Comparison of ENCODE assay signal across 10 mouse cellular contexts in genomic region chr11:53707718-53708009, GRCm38 (mm10). TPM values are rescaled to one million over a fixed set of nuclear protein-coding genes. Genes with fewer than 3 reads are reported as not detected.
DNase-seq lines count a peak whose midpoint lies in the region; ATAC-seq lines count a peak whose summit lies in the region.
"Had no signal": no experiment of that assay in that cellular context is flagged by ENCODE, and none has a peak within 500 bp of the region (broad histone marks: within the 10 kb centered on the region; RNA-seq: fewer than 3 reads in every experiment).

No protein-coding gene starts in this region.

- H3K4me3 ChIP-seq in kidney, embryonic 14.5 days (ENCODE audit: low read length), result peak overlapping the region; percentile 81
- H3K4me3 ChIP-seq in brown adipose tissue, adult 24 weeks (ENCODE audit: insufficient read depth, low read depth, low read length), result peak overlapping the region; percentile 84
- peak overlapping the region; percentile 68 for H3K4me3 ChIP-seq in hindbrain, embryonic 15.5 days
- H3K4me3 ChIP-seq in midbrain, embryonic 15.5 days, result peak overlapping the region; percentile 82

- peak overlapping the region; percentile 83; the same call in 1 of the 2 replicates for H3K27ac ChIP-seq in kidney, embryonic 14.5 days (ENCODE audit: low read depth, low read length)
- H3K27ac ChIP-seq in brown adipose tissue, adult 24 weeks (replicated peaks; ENCODE audit: low read depth, low read length), result no peak overlapping the region
- H3K27ac ChIP-seq in hindbrain, embryonic 15.5 days (replicated peaks), result no peak overlapping the region
- no peak overlapping the region for H3K27ac ChIP-seq in midbrain, embryonic 15.5 days

- ATAC-seq in kidney, embryonic 14.5 days (ENCODE audit: low FRiP score, low TSS enrichment), result no peak
- ATAC-seq in hindbrain, embryonic 15.5 days (ENCODE audit: low FRiP score, low read depth), result no peak
- ATAC-seq in midbrain, embryonic 15.5 days (replicated peaks), result no peak

- no peak for DNase-seq in kidney, postnatal 14 days
- no peak for DNase-seq in adrenal gland, adult 18-20 months (ENCODE audit: low spot score in 2 of 2)
- no peak for DNase-seq in embryo, embryonic 11 days
- DNase-seq in frontal cortex, postnatal 14 days (ENCODE audit: low spot score in 2 of 2), result no peak

- H3K9me3 ChIP-seq in kidney, embryonic 14.5 days (ENCODE audit: control insufficient read depth, low read length), result no peaks in the 10 kb centered on the region
- no peaks in the 10 kb centered on the region for H3K9me3 ChIP-seq in hindbrain, embryonic 15.5 days
- H3K9me3 ChIP-seq in midbrain, embryonic 15.5 days, result no peaks in the 10 kb centered on the region

- H3K4me2 ChIP-seq in kidney, embryonic 14.5 days (replicated peaks; ENCODE audit: low read depth, low read length), result peak overlapping the region; percentile 83
- peak overlapping the region; percentile 88 for H3K4me2 ChIP-seq in hindbrain, embryonic 15.5 days
- H3K4me2 ChIP-seq in midbrain, embryonic 15.5 days, result peak overlapping the region; percentile 98

- 86% methylated on average over 3 of the region's 3 CpGs for WGBS in kidney, embryonic 14.5 days
- WGBS in hindbrain, embryonic 15.5 days, result 74% methylated on average over 3 of the region's 3 CpGs
- 84% methylated on average over 3 of the region's 3 CpGs for WGBS in midbrain, embryonic 15.5 days

- no peaks in the 10 kb centered on the region for H3K27me3 ChIP-seq in kidney, embryonic 14.5 days (ENCODE audit: control insufficient read depth, insufficient read depth, low read length)
- H3K27me3 ChIP-seq in hindbrain, embryonic 15.5 days, result no peaks in the 10 kb centered on the region
- H3K27me3 ChIP-seq in midbrain, embryonic 15.5 days (replicated peaks), result no peaks in the 10 kb centered on the region
- H3K27me3 ChIP-seq: Patski had no signal

- H3K4me1 ChIP-seq in kidney, embryonic 14.5 days (ENCODE audit: control insufficient read depth, insufficient read depth, low read length), result peaks cover 4% of the 10 kb centered on the region; the same call in 1 of the 2 replicates
- no peaks in the 10 kb centered on the region for H3K4me1 ChIP-seq in brown adipose tissue, adult 24 weeks (ENCODE audit: control insufficient read depth, insufficient read depth, insufficient read length, low read length)
- H3K4me1 ChIP-seq in hindbrain, embryonic 15.5 days (replicated peaks), result peaks cover 5% of the 10 kb centered on the region
- H3K4me1 ChIP-seq in midbrain, embryonic 15.5 days, result peaks cover 8% of the 10 kb centered on the region; the same call in 1 of the 2 replicates

- H3K9ac ChIP-seq in kidney, embryonic 14.5 days (ENCODE audit: low read depth, low read length), result peak overlapping the region; percentile 82; the same call in 1 of the 2 replicates
- 0 out of 2 replicates have a peak overlapping the region, but pooled peaks have one; percentile 60 for H3K9ac ChIP-seq in hindbrain, embryonic 15.5 days
- no peak overlapping the region for H3K9ac ChIP-seq in midbrain, embryonic 15.5 days

- peaks cover 8% of the 10 kb centered on the region; the same call in 1 of the 2 replicates for H3K36me3 ChIP-seq in kidney, embryonic 14.5 days (ENCODE audit: control insufficient read depth, insufficient read depth, low read length)
- no peaks in the 10 kb centered on the region for H3K36me3 ChIP-seq in hindbrain, embryonic 15.5 days
- no peaks in the 10 kb centered on the region for H3K36me3 ChIP-seq in midbrain, embryonic 15.5 days (replicated peaks)

RNA-seq across cellular contexts. Expression of gene Rad50, which starts 0.5 kb away (rescaled TPM):
- polyA plus RNA-seq in kidney, embryonic 14.5 days (2014; fragmentation: Nextera tagmentation; extraction: Ambion mirVana), result 18.3 and 26.4 TPM in 2 replicates
- polyA plus RNA-seq in brown adipose tissue, adult 24 weeks (2012; ENCODE audit: insufficient read depth, insufficient read length, missing spikeins), result 3.9 and 4.8 TPM in 2 replicates
- 12.2 and 12.3 TPM in 2 replicates for polyA plus RNA-seq in hindbrain, embryonic 15.5 days (2015; fragmentation: Nextera tagmentation; extraction: Ambion mirVana)
- polyA plus RNA-seq in midbrain, embryonic 15.5 days (2015; fragmentation: Nextera tagmentation; extraction: Ambion mirVana), result 10.5 and 11.5 TPM in 2 replicates
- 10 to 100 TPM in 1 of 2 experiments, 1 to 10 TPM in 1; 8.3 to 12.0 TPM for total RNA-seq in adrenal gland, adult 18-20 months (2021)

RNA-seq across cellular contexts. Expression of gene Il5, which starts 12.9 kb away (rescaled TPM):
- polyA plus RNA-seq in kidney, embryonic 14.5 days (2014; fragmentation: Nextera tagmentation; extraction: Ambion mirVana), result not detected in 2 replicates
- not detected in 2 replicates for polyA plus RNA-seq in brown adipose tissue, adult 24 weeks (2012; ENCODE audit: insufficient read depth, insufficient read length, missing spikeins)
- polyA plus RNA-seq in hindbrain, embryonic 15.5 days (2015; fragmentation: Nextera tagmentation; extraction: Ambion mirVana), result not detected in 2 replicates
- polyA plus RNA-seq in midbrain, embryonic 15.5 days (2015; fragmentation: Nextera tagmentation; extraction: Ambion mirVana), result not detected in 2 replicates
- not detected for total RNA-seq in adrenal gland, adult 18-20 months (2021)
- total RNA-seq: monocyte, adult 5-6 weeks had no signal
- polyA plus RNA-seq: Patski had no signal
